Mouse (Mus musculus) bone marrow, adult 2 months (tissue): ENCODE measurements around the gene Trap1.
"Not testable (repeated sequence)": the region's sequence is repeated elsewhere in the genome, so short reads cannot be mapped to it uniquely, and the experiment has no call there.

Experiments
- CTCF ChIP-seq: fragments of 200-500 bp; IDR thresholded peaks from 2 replicates; pipeline ENCODE4 v1.5.1; 2011; ENCODE audit warnings: low read length, control low read depth; ENCODE audit not compliant: control insufficient read depth, insufficient read depth
- POLR2A ChIP-seq: fragments of 200-500 bp; IDR thresholded peaks from 2 replicates; pipeline ENCODE4 v1.6.1; 2011; ENCODE audit warnings: low read depth, mild to moderate bottlenecking, control low read depth, low read length, borderline replicate concordance; ENCODE audit not compliant: control insufficient read depth

DNA sequence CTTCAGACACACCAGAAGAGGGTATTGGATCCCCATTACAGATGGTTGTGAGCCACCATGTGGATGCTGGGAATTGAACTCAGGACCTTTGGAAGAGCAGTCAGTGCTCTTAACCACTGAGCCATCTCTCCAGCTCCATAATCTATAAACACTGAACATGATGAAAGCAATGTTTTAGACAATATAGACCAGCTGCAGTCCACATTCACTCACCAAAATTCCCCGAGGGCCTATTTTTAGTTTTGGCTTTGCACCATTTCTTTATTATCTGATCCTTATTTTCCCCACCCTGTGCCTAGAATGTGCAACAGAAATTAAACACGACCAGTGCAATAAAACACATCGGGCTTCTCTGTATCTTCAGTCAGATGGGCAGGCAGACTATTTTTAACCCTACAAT, 2.8 kb upstream of the Trap1 start:
- TF ChIP-seq CTCF, POLR2A: not testable (repeated sequence)
